Mouse (Mus musculus): ENCODE measurements around the gene Pigv. TPM values are rescaled to one million over a fixed set of nuclear protein-coding genes. Genes with fewer than 3 reads are reported as not detected.

Pigv gene
- total and polyA plus RNA-seq, 3 experiments: 2.9 to 5.0 (median 3.7) TPM

DNA sequence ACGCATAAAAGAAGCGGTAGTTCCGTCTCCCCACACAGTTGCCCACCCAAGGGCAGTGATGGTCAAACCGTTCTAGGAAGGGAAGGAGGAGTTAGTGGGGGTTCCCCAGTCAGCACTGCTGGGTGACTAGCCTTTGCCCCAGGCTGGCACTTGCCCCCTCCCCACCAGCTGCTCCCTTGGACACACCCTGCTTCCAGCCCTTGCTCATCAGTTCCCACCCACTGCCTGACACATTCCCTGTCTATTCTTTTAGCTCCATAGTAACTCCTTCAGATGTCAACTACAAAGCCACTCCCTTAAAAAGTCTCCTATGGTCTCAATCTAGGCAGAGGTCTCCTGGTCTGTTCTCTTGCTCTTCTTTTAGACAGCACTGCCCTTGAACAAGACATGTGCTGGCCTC is 58.6 kb downstream of the Pigv start:
- peaks cover 27 to 53% of the 10 kb centered on the region in 2 experiments for H3K4me1 ChIP-seq (ENCODE audit: control insufficient read depth in 1 of 2, insufficient read depth in 2 of 2)
- no peaks in the 10 kb centered on the region for H3K79me2 ChIP-seq (replicated peaks; ENCODE audit: control insufficient read depth, extremely low read depth, insufficient read depth, poor library complexity, severe bottlenecking)
- peak overlapping the region; percentile 39; the same call in 1 of the 2 replicates for H3K27ac ChIP-seq (ENCODE audit: insufficient read depth, low read depth)
- no peak overlapping the region for H3K9ac ChIP-seq (ENCODE audit: insufficient read depth, low read depth)
- in situ Hi-C loops (cut with MboI; ENCODE audit: low pct_ligation_motif_present, low pct_unique_long_range_greater_than_20kb, low sequenced_read_pairs) (no loop called here), dilution Hi-C loops (cut with MboI; ENCODE audit: extremely low pct_ligation_motif_present, extremely low pct_unique_long_range_greater_than_20kb, low sequenced_read_pairs) (no loop called here)
- peaks cover 19% of the 10 kb centered on the region for H3K9me3 ChIP-seq (replicated peaks; ENCODE audit: low read length)
- no peak overlapping the region for H3K4me3 ChIP-seq (replicated peaks in 1 of 3; ENCODE audit: low read depth in 2 of 3, low read length in 2 of 3, poor library complexity in 1 of 3)
- no peak for TF ChIP-seq CHD1 (IDR thresholded peaks at IDR 0.05; ENCODE audit: low read depth, low read length)
- TF ChIP-seq MYC (IDR thresholded peaks at IDR 0.05; ENCODE audit: low read depth, low read length): no peak
- no peak for TF ChIP-seq USF1 (IDR thresholded peaks at IDR 0.05; ENCODE audit: low read depth, low read length)
- TF ChIP-seq UBTF (IDR thresholded peaks at IDR 0.05; ENCODE audit: low read depth, low read length): no peak
- no peak for TF ChIP-seq MAFK (IDR thresholded peaks at IDR 0.05; ENCODE audit: insufficient replicate concordance, low read length)
- TF ChIP-seq TBP (conservative IDR thresholded peaks at IDR 0.05; ENCODE audit: low read depth, low read length): no peak
- no peak for TF ChIP-seq ZNF384 (IDR thresholded peaks at IDR 0.05; ENCODE audit: low read depth, low read length)
- no peak for TF ChIP-seq USF2 (conservative IDR thresholded peaks at IDR 0.05; ENCODE audit: low read depth, low read length)
- no peak for TF ChIP-seq JUN (IDR thresholded peaks at IDR 0.05; ENCODE audit: insufficient read depth, low read depth, low read length)
- no peak for TF ChIP-seq BHLHE40 (IDR thresholded peaks at IDR 0.05; ENCODE audit: low read depth, low read length)
- TF ChIP-seq SMC3 (IDR thresholded peaks at IDR 0.05; ENCODE audit: low read depth, low read length): no peak
- no peak for TF ChIP-seq MXI1 (IDR thresholded peaks at IDR 0.05; ENCODE audit: low read depth, low read length)
- TF ChIP-seq POLR2AphosphoS2 (IDR thresholded peaks at IDR 0.05; ENCODE audit: low read depth, low read length): no peak
- TF ChIP-seq CTCF (conservative IDR thresholded peaks at IDR 0.05 in 1 of 2, IDR thresholded peaks at IDR 0.05 in 1 of 2; ENCODE audit: low read depth in 2 of 2, low read length in 2 of 2): no peak
- TF ChIP-seq KAT2A (IDR thresholded peaks at IDR 0.05; ENCODE audit: insufficient replicate concordance, low read length): no peak
- H3K4me2 ChIP-seq (ENCODE audit: insufficient read depth, low read depth, poor library complexity, severe bottlenecking): no peak overlapping the region
- DNase-seq (ENCODE audit: extremely low read depth): no peak
- H3K27me3 ChIP-seq (replicated peaks): no peaks in the 10 kb centered on the region
- peaks cover 28 to 87% of the 10 kb centered on the region in 2 experiments for H3K36me3 ChIP-seq (replicated peaks in 1 of 2; ENCODE audit: control insufficient read depth in 1 of 2, insufficient read depth in 1 of 2, low read length in 1 of 2)

DNA sequence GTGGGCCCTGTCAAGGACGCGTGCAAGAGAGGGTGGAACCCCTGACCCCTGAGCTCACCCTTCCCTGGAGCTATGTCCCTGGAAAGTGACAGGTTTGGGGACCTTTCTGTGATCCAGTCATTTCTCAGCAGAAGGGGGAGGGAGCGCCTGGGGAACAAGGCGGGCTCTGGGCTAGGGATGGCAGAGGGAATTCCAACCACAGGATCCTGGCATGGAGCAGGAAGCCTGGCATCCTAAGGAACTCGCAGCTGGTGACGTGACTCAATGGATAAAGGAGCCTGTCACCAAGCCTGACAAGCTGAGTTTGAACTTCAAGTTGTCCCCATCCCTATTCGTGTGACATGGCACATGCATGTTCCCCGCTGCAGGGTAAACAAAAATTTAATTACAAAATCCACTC is 59.4 kb downstream of the Pigv start:
- no peak for DNase-seq (ENCODE audit: extremely low read depth)
- in situ Hi-C loops (cut with MboI; ENCODE audit: low pct_ligation_motif_present, low pct_unique_long_range_greater_than_20kb, low sequenced_read_pairs): no loop called here
- H3K9me3 ChIP-seq (replicated peaks; ENCODE audit: low read length): peaks cover 19% of the 10 kb centered on the region
- H3K79me2 ChIP-seq (replicated peaks; ENCODE audit: control insufficient read depth, extremely low read depth, insufficient read depth, poor library complexity, severe bottlenecking): no peaks in the 10 kb centered on the region
- no peak overlapping the region for H3K4me3 ChIP-seq (replicated peaks in 1 of 3; ENCODE audit: low read depth in 2 of 3, low read length in 2 of 3, poor library complexity in 1 of 3)
- no peak overlapping the region for H3K4me2 ChIP-seq (ENCODE audit: insufficient read depth, low read depth, poor library complexity, severe bottlenecking)
- no peak overlapping the region for H3K9ac ChIP-seq (ENCODE audit: insufficient read depth, low read depth)
- no peak for TF ChIP-seq ELF1 (IDR thresholded peaks at IDR 0.05; ENCODE audit: low read depth, low read length)
- no peak for TF ChIP-seq CHD1 (IDR thresholded peaks at IDR 0.05; ENCODE audit: low read depth, low read length)
- TF ChIP-seq CTCF (conservative IDR thresholded peaks at IDR 0.05 in 1 of 2, IDR thresholded peaks at IDR 0.05 in 1 of 2; ENCODE audit: low read depth in 2 of 2, low read length in 2 of 2): no peak
- TF ChIP-seq USF2 (conservative IDR thresholded peaks at IDR 0.05; ENCODE audit: low read depth, low read length): no peak
- TF ChIP-seq ZMIZ1 (IDR thresholded peaks at IDR 0.05; ENCODE audit: low read depth, low read length): no peak
- TF ChIP-seq MAZ (IDR thresholded peaks at IDR 0.05; ENCODE audit: low read depth, low read length): no peak
- no peak for TF ChIP-seq NELFE (IDR thresholded peaks at IDR 0.05; ENCODE audit: low read depth, low read length)
- no peak for TF ChIP-seq TBP (conservative IDR thresholded peaks at IDR 0.05; ENCODE audit: low read depth, low read length)
- H3K27me3 ChIP-seq (replicated peaks): no peaks in the 10 kb centered on the region
- H3K36me3 ChIP-seq (replicated peaks in 1 of 2; ENCODE audit: control insufficient read depth in 1 of 2, insufficient read depth in 1 of 2, low read length in 1 of 2): peaks cover 33 to 90% of the 10 kb centered on the region in 2 experiments
- dilution Hi-C loops (cut with MboI; ENCODE audit: extremely low pct_ligation_motif_present, extremely low pct_unique_long_range_greater_than_20kb, low sequenced_read_pairs): no loop called here
- H3K4me1 ChIP-seq (ENCODE audit: control insufficient read depth in 1 of 2, insufficient read depth in 2 of 2): peaks cover 27 to 55% of the 10 kb centered on the region in 2 experiments
- H3K27ac ChIP-seq (ENCODE audit: insufficient read depth, low read depth): no peak overlapping the region

Measured in CH12.LX (cell line).